Mouse (Mus musculus): Measurements from ENCODE around the gene Vil1. TPM values are rescaled to one million over a fixed set of nuclear protein-coding genes. Genes with fewer than 3 reads are reported as not detected.
A peak's percentile ranks its signal among the peaks of the same experiment; 100 is the strongest.

Gene Vil1
- polyA plus RNA-seq, 1 experiment from 2014 or later, result 0.15 TPM

- WGBS, result 74% methylated on average over 7 of the region's 7 CpGs
- H3K4me3 ChIP-seq, result no peak overlapping the region
- H3K27ac ChIP-seq, result peak overlapping the region; percentile 99
- H3K4me1 ChIP-seq, result peaks cover 47% of the 10 kb centered on the region
- H3K27me3 ChIP-seq, result no peaks in the 10 kb centered on the region
- H3K36me3 ChIP-seq, result 0 out of 2 replicates have a peak, but pooled peaks cover 4% of the 10 kb centered on the region
- no peak overlapping the region for H3K9ac ChIP-seq
- ATAC-seq (ENCODE audit: insufficient number of reproducible peaks, low FRiP score, low TSS enrichment, low read depth), result no peak
- no peak overlapping the region for H3K4me2 ChIP-seq
- H3K9me3 ChIP-seq, result no peaks in the 10 kb centered on the region
These were observed 20.7 kb upstream of the Vil1 start for GRCm38 (mm10) chr1:74388398-74388920.

- ATAC-seq (ENCODE audit: insufficient number of reproducible peaks, low FRiP score, low TSS enrichment, low read depth), result peak; percentile 4
- Histone ChIP-seq H3K27ac (peak overlapping the region; percentile 99), H3K4me1 (peaks cover 61% of the 10 kb centered on the region)
These were observed 19.3 kb upstream of the Vil1 start for GRCm38 (mm10) chr1:74389831-74390286.

GRCm38 (mm10) chr1:74390287-74390906 lies 18.8 kb upstream of the Vil1 start:
- Histone ChIP-seq H3K27me3 (no peaks in the 10 kb centered on the region), H3K9me3 (no peaks in the 10 kb centered on the region), H3K4me3 (peak overlapping the region; percentile 95), H3K4me2 (peak overlapping the region; percentile 74), H3K9ac (no peak overlapping the region), H3K4me1 (peaks cover 61% of the 10 kb centered on the region), H3K27ac (peak overlapping the region; percentile 99), H3K36me3 (peaks cover 23% of the 10 kb centered on the region)
- peak; percentile 7; the same call in 1 of the 2 replicates for ATAC-seq (ENCODE audit: insufficient number of reproducible peaks, low FRiP score, low TSS enrichment, low read depth)
- 3% methylated on average over 21 of the region's 21 CpGs for WGBS

More at GRCm38 (mm10) chr1:74389831-74390286, 19.3 kb upstream of the Vil1 start:
- H3K4me2 ChIP-seq, result peak overlapping the region; percentile 74
- H3K9ac ChIP-seq, result no peak overlapping the region
- H3K36me3 ChIP-seq, result peaks cover 18% of the 10 kb centered on the region
- H3K9me3 ChIP-seq, result no peaks in the 10 kb centered on the region
- 4% methylated on average over 29 of the region's 29 CpGs for WGBS
- H3K4me3 ChIP-seq, result peak overlapping the region; percentile 95
- H3K27me3 ChIP-seq, result no peaks in the 10 kb centered on the region

- ATAC-seq (ENCODE audit: insufficient number of reproducible peaks, low FRiP score, low TSS enrichment, low read depth), result peak; percentile 79
- peak within 1 kb of the TSS; percentile 95 for H3K4me3 ChIP-seq
- WGBS, result 2% methylated on average over 49 of the region's 51 CpGs
- H3K36me3 ChIP-seq, result peaks cover 24% of the 10 kb centered on the region
- peak within 1 kb of the TSS; percentile 99 for H3K27ac ChIP-seq
- H3K4me2 ChIP-seq, result peak within 1 kb of the TSS; percentile 74
- H3K27me3 ChIP-seq, result no peaks in the 10 kb centered on the region
- H3K9me3 ChIP-seq, result no peaks in the 10 kb centered on the region
- peaks cover 61% of the 10 kb centered on the region for H3K4me1 ChIP-seq
- H3K9ac ChIP-seq, result peak within 1 kb of the TSS; percentile 95
These were observed 18.0 kb upstream of the Vil1 start, which contains the start of gene Ctdsp1 for GRCm38 (mm10) chr1:74390924-74391748. Gene Ctdsp1 (plus strand): TSS chr1:74391509.

GRCm38 (mm10) chr1:74391844-74392441 lies 17.2 kb upstream of the Vil1 start:
- H3K4me1 ChIP-seq, result peaks cover 63% of the 10 kb centered on the region
- peak overlapping the region; percentile 74 for H3K4me2 ChIP-seq
- H3K36me3 ChIP-seq, result peaks cover 24% of the 10 kb centered on the region
- H3K27ac ChIP-seq, result peak overlapping the region; percentile 99
- peak overlapping the region; percentile 95 for H3K4me3 ChIP-seq
- peak overlapping the region; percentile 95 for H3K9ac ChIP-seq
- no peaks in the 10 kb centered on the region for H3K9me3 ChIP-seq
- under 1% methylated on average over 60 of the region's 63 CpGs for WGBS
- 0 out of 2 replicates have a peak, but pooled peaks have one; percentile 2 for ATAC-seq (ENCODE audit: insufficient number of reproducible peaks, low FRiP score, low TSS enrichment, low read depth)
- no peaks in the 10 kb centered on the region for H3K27me3 ChIP-seq

GRCm38 (mm10) chr1:74392446-74392994 lies 16.7 kb upstream of the Vil1 start:
- Histone ChIP-seq H3K27me3 (no peaks in the 10 kb centered on the region), H3K9me3 (no peaks in the 10 kb centered on the region), H3K9ac (peak overlapping the region; percentile 95), H3K4me1 (peaks cover 66% of the 10 kb centered on the region), H3K4me2 (peak overlapping the region; percentile 74), H3K4me3 (peak overlapping the region; percentile 95), H3K36me3 (peaks cover 24% of the 10 kb centered on the region), H3K27ac (peak overlapping the region; percentile 99)
- 1% methylated on average over 16 of the region's 16 CpGs for WGBS
- ATAC-seq (ENCODE audit: insufficient number of reproducible peaks, low FRiP score, low TSS enrichment, low read depth), result no peak

- Histone ChIP-seq H3K9me3 (no peaks in the 10 kb centered on the region), H3K27ac (peak overlapping the region; percentile 99), H3K36me3 (peaks cover 24% of the 10 kb centered on the region), H3K4me1 (peaks cover 66% of the 10 kb centered on the region), H3K4me3 (peak overlapping the region; percentile 95), H3K9ac (peak overlapping the region; percentile 95), H3K4me2 (peak overlapping the region; percentile 74), H3K27me3 (no peaks in the 10 kb centered on the region)
- 38% methylated on average over 7 of the region's 7 CpGs for WGBS
- ATAC-seq (ENCODE audit: insufficient number of reproducible peaks, low FRiP score, low TSS enrichment, low read depth), result no peak
These were observed 16.2 kb upstream of the Vil1 start for GRCm38 (mm10) chr1:74393010-74393409.

GRCm38 (mm10) chr1:74393697-74394096 lies 15.5 kb upstream of the Vil1 start:
- ATAC-seq (ENCODE audit: insufficient number of reproducible peaks, low FRiP score, low TSS enrichment, low read depth), result no peak
- Histone ChIP-seq H3K4me3 (no peak overlapping the region), H3K9me3 (no peaks in the 10 kb centered on the region), H3K4me2 (peak overlapping the region; percentile 74; the same call in 1 of the 2 replicates), H3K27me3 (no peaks in the 10 kb centered on the region), H3K4me1 (peaks cover 64% of the 10 kb centered on the region), H3K9ac (no peak overlapping the region), H3K36me3 (peaks cover 24% of the 10 kb centered on the region), H3K27ac (peak overlapping the region; percentile 99; the same call in 1 of the 2 replicates)
- 90% methylated on average over 9 of the region's 9 CpGs for WGBS

- Histone ChIP-seq H3K9me3 (no peaks in the 10 kb centered on the region), H3K4me2 (no peak overlapping the region), H3K27ac (no peak overlapping the region), H3K4me1 (peaks cover 60% of the 10 kb centered on the region), H3K4me3 (no peak overlapping the region), H3K9ac (no peak overlapping the region), H3K27me3 (no peaks in the 10 kb centered on the region), H3K36me3 (peaks cover 24% of the 10 kb centered on the region)
- no peak for ATAC-seq (ENCODE audit: insufficient number of reproducible peaks, low FRiP score, low TSS enrichment, low read depth)
- 85% methylated on average over 9 of the region's 9 CpGs for WGBS
These were observed 14.9 kb upstream of the Vil1 start for GRCm38 (mm10) chr1:74394311-74394710.

GRCm38 (mm10) chr1:74394858-74395257 lies 14.3 kb upstream of the Vil1 start:
- Histone ChIP-seq H3K4me1 (peaks cover 55% of the 10 kb centered on the region), H3K4me2 (no peak overlapping the region), H3K4me3 (no peak overlapping the region), H3K27ac (no peak overlapping the region), H3K9ac (no peak overlapping the region), H3K27me3 (no peaks in the 10 kb centered on the region), H3K9me3 (no peaks in the 10 kb centered on the region), H3K36me3 (peaks cover 24% of the 10 kb centered on the region)
- WGBS, result 91% methylated on average over 15 of the region's 15 CpGs
- no peak for ATAC-seq (ENCODE audit: insufficient number of reproducible peaks, low FRiP score, low TSS enrichment, low read depth)

GRCm38 (mm10) chr1:74395290-74395689 lies 13.9 kb upstream of the Vil1 start:
- no peak for ATAC-seq (ENCODE audit: insufficient number of reproducible peaks, low FRiP score, low TSS enrichment, low read depth)
- WGBS, result 88% methylated on average over 13 of the region's 13 CpGs

More at GRCm38 (mm10) chr1:74395290-74395689, 13.9 kb upstream of the Vil1 start:
- no peak overlapping the region for H3K4me2 ChIP-seq
- H3K27ac ChIP-seq, result no peak overlapping the region
- peaks cover 50% of the 10 kb centered on the region for H3K4me1 ChIP-seq
- H3K9ac ChIP-seq, result no peak overlapping the region
- no peak overlapping the region for H3K4me3 ChIP-seq
- no peaks in the 10 kb centered on the region for H3K27me3 ChIP-seq
- H3K9me3 ChIP-seq, result no peaks in the 10 kb centered on the region
- peaks cover 24% of the 10 kb centered on the region for H3K36me3 ChIP-seq
